Mouse (Mus musculus) gastrocnemius, postnatal 10 days (tissue): ENCODE measurements around the gene Pnpla5. TPM values are rescaled to one million over a fixed set of nuclear protein-coding genes. Genes with fewer than 3 reads are reported as not detected.
"Not testable (repeated sequence)": the region's sequence is repeated elsewhere in the genome, so short reads cannot be mapped to it uniquely, and the experiment has no call there.

Experiments used
- DNase-seq: peaks from one replicate; pipeline ENCODE4 v3.0.0; 2021; ENCODE audit warnings: mixed read lengths
- long read RNA-seq, 2 experiments: library from polyadenylated mRNA; stranded (forward); transcript quantifications; one replicate each; pipeline ENCODE4 v2.0.0; 2021
- total RNA-seq, 2 experiments: library from RNA; stranded (reverse); gene quantifications; 2 replicates each; pipeline ENCODE4 v1.2.3; 2021

The Pnpla5 gene
- not detected for total RNA-seq
- long read RNA-seq, experiment 1 = 0 reads
- long read RNA-seq, experiment 2 = 0 reads

GRCm38 (mm10) chr15:84123075-84123474 lies at the start of gene Pnpla5:
Gene Pnpla5 (minus strand): TSS chr15:84123175.
- no peak for DNase-seq

- DNase-seq = no peak
Measured at GRCm38 (mm10) chr15:84171166-84171565, 48.2 kb upstream of the Pnpla5 start.

- no peak for DNase-seq
Measured at GRCm38 (mm10) chr15:84169511-84169910, 46.5 kb upstream of the Pnpla5 start.

- DNase-seq = peak; percentile 40
Measured at GRCm38 (mm10) chr15:84168170-84169161, 45.5 kb upstream of the Pnpla5 start.

GRCm38 (mm10) chr15:84167600-84167999 lies 44.6 kb upstream of the Pnpla5 start, which contains the start of gene Pnpla3:
Gene Pnpla3 (plus strand): TSS chr15:84167837.
- DNase-seq = peak; percentile 93

GRCm38 (mm10) chr15:84166818-84167217 lies 43.8 kb upstream of the Pnpla5 start:
- DNase-seq = no peak

- no peak for DNase-seq
Measured at GRCm38 (mm10) chr15:84161871-84162270, 38.9 kb upstream of the Pnpla5 start.

GRCm38 (mm10) chr15:84157530-84157929 lies 34.6 kb upstream of the Pnpla5 start:
- DNase-seq = not testable (repeated sequence)

GRCm38 (mm10) chr15:84156158-84156557 lies 33.2 kb upstream of the Pnpla5 start:
- no peak for DNase-seq

GRCm38 (mm10) chr15:84140929-84141328 lies 18.0 kb upstream of the Pnpla5 start:
- no peak for DNase-seq

GRCm38 (mm10) chr15:84140109-84140508 lies 17.1 kb upstream of the Pnpla5 start:
- no peak for DNase-seq

GRCm38 (mm10) chr15:84139592-84140005 lies 16.6 kb upstream of the Pnpla5 start:
- DNase-seq = no peak

GRCm38 (mm10) chr15:84136473-84137415 lies 13.8 kb upstream of the Pnpla5 start:
- DNase-seq = no peak

- no peak for DNase-seq
Measured at GRCm38 (mm10) chr15:84135472-84135871, 12.5 kb upstream of the Pnpla5 start.

GRCm38 (mm10) chr15:84133440-84133839 lies 10.5 kb upstream of the Pnpla5 start:
- DNase-seq = peak; percentile 45

- DNase-seq = peak; percentile 57
Measured at GRCm38 (mm10) chr15:84131971-84132370, 9.0 kb upstream of the Pnpla5 start.

- peak; percentile 41 for DNase-seq
Measured at GRCm38 (mm10) chr15:84131096-84131786, 8.3 kb upstream of the Pnpla5 start.

- no peak for DNase-seq
Measured at GRCm38 (mm10) chr15:84126871-84127270, 3.9 kb upstream of the Pnpla5 start.

GRCm38 (mm10) chr15:84126447-84126846 lies 3.5 kb upstream of the Pnpla5 start:
- no peak for DNase-seq

- DNase-seq = no peak
Measured at GRCm38 (mm10) chr15:84124086-84124485, 1.1 kb upstream of the Pnpla5 start.

- DNase-seq = no peak
Measured at GRCm38 (mm10) chr15:84121036-84121435, 1.9 kb downstream of the Pnpla5 start.

- peak; percentile 22 for DNase-seq
Measured at GRCm38 (mm10) chr15:84120612-84121011, 2.4 kb downstream of the Pnpla5 start.
